Mouse (Mus musculus): ENCODE measurements at regions not wholly inside any gene's neighbourhood (a gene's known extent, or its start where the extent isn't known, plus 50 kb on each side); places are given as distances from the start of the nearest gene placed in this dataset.

DNA sequence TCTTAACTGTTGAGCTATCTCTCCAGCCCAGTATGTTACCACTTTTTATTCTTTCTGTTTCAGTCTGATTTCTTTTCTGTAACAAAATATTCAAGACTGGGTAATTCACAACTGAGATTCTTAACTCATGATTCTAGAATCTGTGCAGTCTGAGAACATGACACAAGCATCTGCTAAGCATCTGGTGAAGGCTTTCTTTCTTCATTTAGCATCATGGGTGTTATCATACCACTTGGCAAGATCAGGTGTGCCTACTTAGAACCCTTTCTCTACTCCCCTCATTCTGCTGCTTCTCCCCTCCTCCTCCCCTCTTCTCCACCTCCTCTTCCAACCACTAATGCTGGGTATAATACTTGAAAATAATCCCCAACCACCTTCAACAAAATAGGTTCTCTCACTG is 62.1 kb upstream of the Pfn2 start:
- intact Hi-C loops (cut with DNase I), result no loop called here

DNA sequence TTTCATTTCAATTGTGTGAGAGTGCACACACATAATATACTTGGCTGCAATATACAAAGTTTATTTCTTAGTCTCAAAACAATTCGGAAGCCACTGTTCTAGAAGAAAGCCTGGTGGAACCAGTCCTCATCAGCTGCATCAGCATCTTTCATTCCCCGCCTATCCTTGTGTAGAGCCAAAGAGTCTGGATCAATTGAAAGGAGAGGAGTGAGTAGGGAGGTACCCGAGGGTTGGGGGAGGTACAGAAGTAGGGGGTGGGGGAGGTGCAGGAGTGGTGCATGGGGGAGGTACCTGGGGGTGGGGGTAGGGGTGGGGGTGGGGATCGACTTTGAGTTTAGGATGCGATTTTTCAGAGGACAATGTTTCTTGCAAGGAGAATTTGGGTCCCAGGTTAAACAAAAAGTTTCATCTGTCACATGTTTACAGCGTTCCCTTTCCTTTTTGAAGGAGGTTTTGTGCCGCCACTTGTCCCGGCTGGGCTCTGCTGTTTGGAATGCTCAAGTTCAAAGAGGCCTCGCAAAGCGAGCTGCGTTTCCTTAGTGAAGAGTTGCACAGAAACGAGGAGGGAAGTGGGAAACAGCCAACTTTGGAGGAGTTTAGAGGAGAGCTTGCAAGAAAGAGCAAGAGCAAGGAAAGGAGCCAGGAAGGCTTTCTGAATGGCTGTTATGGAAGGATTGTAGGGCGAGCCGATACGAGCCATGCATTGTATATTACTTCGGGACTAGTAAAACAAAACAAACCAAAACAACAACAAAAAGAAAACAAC is 64.1 kb upstream of the Pfn2 start:
- no peak for DNase-seq (ENCODE audit: low spot score)
- intact Hi-C loops (cut with DNase I), result no loop called here

More for the DNA sequence above, 62.1 kb upstream of the Pfn2 start:
- no peak for DNase-seq (ENCODE audit: low spot score)

DNA sequence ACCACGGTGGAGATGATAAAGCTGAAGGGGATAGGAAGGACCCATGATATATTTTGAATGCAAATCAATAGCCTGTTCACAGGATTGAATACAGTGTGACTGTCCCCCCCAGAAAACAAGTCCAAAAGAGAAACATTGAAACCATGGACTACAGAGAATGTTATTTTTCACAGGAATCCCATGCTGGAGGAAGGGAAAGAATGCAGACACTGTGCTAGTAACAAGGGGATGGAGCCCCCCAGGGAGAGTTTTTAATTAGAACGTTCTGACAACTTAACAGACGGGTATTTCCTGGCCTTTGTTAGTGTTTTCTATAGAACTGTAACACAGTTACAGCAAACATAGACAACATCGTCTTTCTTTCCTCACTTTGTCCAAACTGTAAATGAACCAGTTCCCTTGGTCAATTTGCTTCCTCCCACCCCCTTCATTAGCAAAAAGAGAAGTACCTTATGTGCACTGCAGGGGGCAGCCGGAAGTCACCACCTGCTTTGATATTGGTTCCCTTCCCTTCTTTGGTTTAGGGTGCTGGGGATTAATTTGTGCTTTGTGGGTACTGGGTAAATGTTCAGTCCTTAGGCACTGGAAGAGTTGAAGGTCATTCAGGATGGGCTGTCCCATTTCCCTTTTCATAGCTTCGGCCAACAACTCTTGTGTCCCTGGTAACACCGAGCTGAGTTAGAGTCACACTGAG is 64.9 kb upstream of the Pfn2 start:
- intact Hi-C loops (cut with DNase I), result no loop called here
- DNase-seq (ENCODE audit: low spot score), result no peak

DNA sequence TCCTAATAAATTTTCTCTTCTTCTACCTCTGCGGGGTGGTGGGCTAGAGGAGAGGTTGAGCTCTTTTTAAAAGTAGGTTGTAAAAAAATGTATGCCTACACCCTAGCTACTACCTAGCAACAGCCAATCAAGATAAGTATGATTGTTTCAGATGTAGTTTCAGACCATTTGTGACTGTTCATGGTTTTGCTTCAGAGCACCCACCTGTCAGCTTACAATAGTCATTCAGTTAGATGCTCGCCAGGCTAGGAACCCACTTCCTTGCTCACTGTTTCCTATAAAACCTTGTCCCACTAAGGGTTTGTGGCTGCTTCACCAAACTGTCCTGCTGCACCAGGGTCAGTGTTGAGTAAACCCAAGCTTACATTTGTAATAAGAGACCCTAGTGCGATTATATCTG is 66.8 kb upstream of the Pfn2 start:
- no peak for DNase-seq (ENCODE audit: low spot score)
- intact Hi-C loops (cut with DNase I), result no loop called here

DNA sequence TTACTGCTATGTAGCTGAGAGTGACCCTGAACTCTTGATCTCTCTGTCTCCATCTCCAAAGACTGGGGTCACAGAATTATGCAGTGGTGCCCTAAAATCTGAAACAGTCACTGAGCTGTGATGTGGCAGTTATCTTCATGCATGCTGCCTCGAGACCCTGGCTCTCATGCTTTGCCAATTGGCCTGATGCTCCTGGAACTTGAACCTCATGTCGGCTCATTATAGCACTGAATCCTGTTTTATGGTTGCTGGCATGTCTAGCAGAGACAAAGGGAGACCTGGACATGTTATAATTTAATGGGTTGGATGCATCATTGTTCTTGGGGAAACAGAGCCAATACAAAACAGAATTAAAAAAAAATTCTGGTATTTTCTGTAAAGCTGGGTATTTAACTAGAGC is 71.0 kb upstream of the Pfn2 start:
- intact Hi-C loops (cut with DNase I), result no loop called here
- no peak for DNase-seq (ENCODE audit: low spot score)

DNA sequence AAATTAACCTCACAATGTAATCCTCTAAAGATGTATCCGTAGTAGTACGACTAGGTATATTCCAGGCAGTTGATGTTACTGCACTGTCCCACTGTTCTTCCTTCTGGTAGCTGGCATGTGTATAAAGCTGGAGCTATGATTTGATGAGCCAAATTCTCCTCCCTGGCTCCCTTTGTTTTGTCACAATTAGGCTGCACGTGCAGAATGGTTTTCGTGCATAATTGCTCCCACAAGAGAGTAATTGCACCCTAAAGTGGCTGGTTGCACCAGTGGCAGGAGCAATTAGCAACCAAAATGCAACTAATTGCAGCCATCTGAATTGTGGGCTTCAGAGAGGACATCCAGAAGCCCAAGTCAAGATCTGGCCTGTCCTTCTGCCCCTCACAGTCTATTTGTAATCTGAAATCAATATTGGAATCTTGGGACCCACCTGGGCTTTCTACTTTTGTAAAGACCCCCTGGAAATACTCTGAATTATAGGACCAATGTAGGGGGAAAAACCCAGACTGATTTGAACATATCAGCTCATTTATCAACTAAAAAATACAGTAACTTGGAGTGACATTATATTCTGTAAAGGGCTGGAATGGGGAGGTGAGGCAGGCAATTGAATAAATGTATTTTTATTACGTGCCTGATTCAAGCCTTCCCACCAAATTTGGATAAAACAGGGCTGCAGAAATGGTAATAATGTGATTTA is 71.7 kb upstream of the Pfn2 start:
- intact Hi-C loops (cut with DNase I), result no loop called here
- no peak for DNase-seq (ENCODE audit: low spot score)

DNA sequence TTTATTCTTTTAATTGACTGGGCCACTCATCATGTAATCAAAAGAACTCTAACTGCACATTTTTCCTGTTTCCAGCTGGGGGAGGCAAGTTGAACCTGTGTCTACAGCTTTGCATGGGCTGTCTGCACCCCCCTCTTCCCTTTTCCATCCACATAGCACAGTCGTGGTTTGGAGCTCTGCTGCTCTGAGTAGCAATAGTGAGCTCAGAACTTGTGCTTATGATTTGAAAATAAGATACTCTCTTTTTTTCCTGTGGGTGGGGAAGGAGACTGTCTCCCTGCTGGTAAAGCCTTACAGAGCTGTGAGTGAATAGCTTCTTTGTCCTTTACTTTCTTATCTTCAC is 72.2 kb upstream of the Pfn2 start:
- intact Hi-C loops (cut with DNase I), result no loop called here

DNA sequence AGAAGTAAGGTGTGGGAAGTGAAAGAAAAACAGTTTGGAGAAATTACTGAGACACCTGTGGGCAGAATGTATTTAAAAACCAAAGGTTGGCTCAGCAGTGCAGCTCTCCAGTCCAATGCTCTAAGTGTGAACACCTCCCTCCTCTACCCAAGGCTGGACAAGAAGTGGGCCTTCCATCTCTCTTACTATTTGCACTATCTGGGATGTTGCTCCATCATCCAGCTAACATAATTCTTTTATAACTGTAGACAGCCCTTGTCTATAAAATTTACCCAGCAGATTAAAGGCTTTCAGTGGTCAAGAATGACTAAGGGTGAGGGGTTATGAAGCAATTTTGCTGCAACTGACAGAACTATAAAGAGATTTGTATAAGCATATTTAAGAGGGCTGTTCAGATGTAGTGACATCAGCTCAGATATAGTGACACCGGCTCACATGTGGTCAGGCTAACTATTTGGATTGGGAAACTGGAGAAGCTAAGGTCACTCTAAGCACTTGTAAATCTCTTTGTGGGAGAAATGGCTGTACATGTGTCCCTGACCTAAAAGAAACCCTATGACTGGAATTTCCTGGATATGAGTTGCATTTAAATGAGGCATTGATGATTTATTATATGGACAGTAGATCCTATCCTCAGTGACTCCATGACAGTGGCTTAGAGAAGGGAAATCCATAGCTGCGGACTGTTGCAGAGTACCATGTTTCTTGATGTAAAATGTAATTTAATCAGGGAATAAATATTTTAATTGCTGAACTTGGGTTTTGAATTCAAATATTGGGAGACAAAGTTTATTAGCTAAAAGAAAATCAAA is 73.4 kb upstream of the Pfn2 start:
- intact Hi-C loops (cut with DNase I), result no loop called here

More for the DNA sequence above, 72.2 kb upstream of the Pfn2 start:
- no peak for DNase-seq (ENCODE audit: low spot score)

DNA sequence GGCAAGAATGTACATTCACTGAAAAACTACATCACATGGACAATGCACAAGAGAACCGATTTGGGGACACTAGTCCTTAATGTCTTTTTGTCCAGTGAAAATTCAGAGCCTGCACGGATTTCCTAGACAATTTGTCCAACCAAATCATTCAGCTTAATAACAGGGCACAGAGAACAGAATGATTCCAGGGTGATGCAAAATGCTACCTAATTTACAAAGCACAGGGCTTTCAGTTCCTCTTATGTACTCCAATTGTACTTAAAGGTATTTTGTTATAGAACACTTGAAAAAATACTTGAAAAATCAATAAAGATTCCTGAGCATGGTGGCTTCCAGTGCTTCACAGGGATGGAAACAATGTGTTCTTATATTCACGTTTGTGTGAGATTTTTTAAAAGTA is 75.2 kb upstream of the Pfn2 start:
- intact Hi-C loops (cut with DNase I), result no loop called here
- no peak for DNase-seq (ENCODE audit: low spot score)

More for the DNA sequence above, 73.4 kb upstream of the Pfn2 start:
- no peak for DNase-seq (ENCODE audit: low spot score)

DNA sequence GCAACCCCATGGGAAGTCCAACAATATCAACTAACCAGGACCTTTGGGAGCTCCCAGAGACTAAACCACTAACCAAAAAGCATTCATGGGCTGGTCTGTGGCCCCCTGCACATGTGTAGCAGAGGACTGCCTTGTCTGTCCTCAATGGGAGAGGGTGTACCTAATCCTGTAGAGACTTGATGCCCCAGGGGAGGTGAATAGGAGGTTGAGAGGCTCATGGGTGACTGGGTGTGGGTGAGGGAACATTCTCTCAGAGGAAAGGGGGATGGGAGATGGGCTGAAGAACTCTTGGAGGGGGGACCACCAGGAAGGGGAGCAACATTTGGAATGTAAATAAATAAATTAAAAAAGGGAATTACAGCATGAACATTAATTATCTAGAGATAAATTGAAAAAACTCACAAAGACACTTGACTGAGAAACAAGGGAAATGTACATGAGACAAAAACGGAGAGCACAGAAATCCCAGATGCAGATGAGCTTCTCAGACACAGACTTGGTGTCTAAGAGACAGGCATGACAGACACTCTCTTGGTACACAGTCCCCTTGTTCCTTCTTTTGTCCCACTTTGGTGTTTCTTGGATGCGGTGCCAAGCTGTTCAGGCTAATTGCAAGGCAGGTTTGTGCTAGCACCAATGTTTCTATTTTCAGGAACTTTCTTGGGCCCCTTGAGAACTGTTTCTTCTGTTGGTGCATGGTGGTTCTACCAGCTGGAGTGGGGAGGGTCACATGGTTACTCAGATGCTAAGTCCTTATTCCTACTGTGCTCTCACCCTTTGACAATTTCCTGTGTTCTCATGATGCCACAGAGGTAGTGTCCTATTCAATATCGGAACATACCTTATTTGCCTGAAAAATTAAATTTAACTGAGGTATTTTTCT is 85.0 kb upstream of the Pfn2 start:
- intact Hi-C loops (cut with DNase I), result no loop called here
- DNase-seq (ENCODE audit: low spot score), result no peak

DNA sequence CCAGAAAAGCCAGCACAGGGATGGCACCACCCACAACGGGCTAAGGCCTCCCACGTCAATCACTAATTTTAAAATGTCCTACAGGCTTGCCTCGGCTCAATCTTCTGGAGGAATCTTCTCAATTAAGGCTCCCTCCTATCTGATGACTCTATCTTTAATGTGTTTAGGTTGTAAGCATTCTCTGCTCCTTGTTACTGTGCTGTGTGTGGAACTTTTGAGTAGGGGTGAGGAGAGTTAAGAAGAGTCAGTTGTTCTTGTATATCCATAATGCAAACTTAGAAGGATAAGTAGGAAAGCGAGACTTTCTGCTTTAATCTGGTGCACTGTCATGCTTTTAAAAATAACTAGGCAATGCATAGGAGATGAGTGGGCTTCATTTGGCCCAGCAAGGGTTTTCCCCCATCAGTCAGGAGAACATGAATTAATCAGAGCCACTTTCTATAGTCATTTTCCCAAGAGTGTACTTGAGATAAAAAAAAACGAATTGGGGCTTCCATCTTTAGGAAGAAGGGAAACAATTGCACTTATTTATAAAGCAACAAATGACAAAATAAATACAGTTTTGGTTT is 87.2 kb upstream of the Pfn2 start:
- DNase-seq (ENCODE audit: low spot score), result no peak
- intact Hi-C loops (cut with DNase I), result no loop called here

DNA sequence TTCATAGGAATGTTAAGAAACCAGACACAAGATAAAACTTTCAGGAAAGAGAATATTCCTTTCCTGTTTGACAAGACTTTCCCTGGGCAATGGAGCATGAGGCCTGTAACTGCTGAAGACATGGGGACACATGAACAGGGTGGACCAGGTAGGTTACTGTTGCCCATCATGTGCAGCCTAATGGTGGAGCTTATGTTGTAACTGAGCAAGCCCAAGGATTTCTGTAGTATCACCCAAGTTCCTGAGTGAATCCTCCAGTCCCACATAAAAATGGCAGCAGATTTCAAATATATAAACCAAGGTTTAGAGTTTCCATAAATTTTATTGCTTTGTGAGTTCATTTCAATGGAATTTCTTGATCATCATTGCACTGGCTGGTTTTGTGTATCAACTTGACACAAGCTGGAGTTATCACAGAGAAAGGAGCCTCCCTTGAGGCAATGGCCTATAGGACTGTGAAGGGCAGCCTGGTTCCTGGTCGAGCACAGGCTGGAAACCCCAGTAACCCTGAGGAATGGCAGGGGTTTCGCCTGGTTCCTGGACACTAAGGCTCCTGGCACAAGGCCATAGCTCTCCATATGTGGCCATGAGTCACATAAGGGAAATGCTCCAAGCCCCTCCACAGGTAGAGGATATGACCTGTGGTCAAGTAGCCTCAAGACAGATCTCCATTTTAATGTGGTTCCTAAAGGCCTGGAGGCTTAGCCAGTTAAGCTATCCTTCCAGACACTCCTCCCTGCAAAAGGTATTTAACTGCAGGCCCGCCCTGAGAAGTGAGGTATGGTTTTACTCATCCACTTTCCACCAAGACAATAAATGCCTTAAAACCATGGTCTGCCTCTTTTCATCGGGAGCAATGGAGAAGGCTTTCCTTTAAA is 92.9 kb upstream of the Pfn2 start:
- intact Hi-C loops (cut with DNase I), result no loop called here
- no peak for DNase-seq (ENCODE audit: low spot score)

DNA sequence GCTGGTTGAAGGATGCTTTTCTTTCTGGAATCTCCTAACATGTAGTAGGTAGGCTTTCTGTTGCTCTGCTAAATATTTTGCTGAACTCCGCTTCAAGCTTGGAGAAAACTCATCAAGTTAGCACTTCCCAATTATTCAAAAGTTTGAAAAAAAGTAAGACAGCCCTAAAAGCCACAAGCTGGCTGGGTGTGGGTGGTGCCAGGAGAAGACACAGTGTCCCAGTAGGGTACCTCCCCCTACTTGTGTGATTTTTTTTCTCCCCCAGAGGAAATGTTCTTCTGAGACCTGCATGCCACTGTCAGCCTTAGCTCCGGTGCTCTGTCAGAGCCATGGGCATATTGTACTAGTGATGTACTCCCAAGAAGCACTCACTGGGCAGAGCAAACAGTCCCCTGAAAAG is 96.8 kb upstream of the Pfn2 start:
- intact Hi-C loops (cut with DNase I), result no loop called here
- DNase-seq (ENCODE audit: low spot score), result no peak

DNA sequence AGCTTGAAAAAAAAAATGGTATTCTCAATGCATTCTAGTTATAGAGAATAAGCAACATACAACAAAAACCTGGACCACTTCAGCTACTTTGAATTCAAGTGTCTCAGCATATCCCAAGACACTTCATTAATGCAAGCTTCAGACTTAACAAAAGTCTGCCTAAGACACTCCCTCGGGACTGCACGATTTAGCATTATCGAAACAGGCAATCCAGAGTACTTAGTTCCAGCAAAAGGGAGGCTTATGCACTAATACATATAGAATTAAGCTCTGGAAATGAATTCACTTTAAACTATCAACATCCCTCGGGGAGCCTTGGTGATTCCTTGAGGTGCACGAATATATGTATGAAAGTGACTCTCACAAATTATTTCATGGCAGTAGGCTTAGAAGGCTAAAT is 97.9 kb upstream of the Pfn2 start:
- DNase-seq (ENCODE audit: low spot score), result no peak
- intact Hi-C loops (cut with DNase I), result no loop called here

DNA sequence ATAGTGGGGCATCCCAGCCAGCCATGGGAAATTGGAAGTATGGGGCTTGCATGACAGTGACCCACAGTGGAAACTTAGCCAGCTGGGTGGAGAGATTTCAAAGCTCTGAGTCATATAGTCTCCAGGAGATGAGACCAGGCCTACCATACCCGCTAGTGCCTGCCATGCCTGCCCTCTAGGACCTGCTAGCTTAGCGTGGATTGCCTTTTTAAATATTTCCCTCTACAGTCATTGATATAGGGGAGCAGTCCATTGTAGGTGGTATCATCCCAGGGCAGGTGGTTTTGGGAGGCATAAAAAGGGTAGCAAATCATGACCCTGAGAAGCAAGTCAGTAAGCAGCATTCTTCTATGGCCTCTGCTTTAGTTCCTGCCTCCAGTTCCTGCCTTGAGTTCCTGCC is 99.5 kb upstream of the Pfn2 start:
- intact Hi-C loops (cut with DNase I), result no loop called here

DNA sequence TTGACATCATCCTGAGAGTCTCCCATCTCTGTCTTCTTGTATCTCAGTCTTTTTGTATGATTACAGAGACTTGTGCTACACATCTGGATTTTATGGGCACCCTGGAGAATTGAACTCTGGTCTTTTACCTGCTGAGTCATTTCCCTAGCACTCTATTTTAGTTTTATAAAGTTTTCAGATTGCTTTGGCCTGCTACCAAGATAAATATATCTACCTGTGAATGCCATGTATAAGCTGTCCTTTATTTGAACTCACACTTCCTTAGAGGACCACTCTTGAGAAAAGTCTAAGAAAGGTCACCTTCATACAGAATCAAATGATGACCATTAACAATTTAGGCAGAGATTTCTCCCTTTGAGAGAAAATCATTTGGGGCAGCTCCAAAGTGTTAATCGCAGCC is 100.8 kb upstream of the Pfn2 start:
- no peak for DNase-seq (ENCODE audit: low spot score)
- intact Hi-C loops (cut with DNase I), result no loop called here

More for the DNA sequence above, 99.5 kb upstream of the Pfn2 start:
- DNase-seq (ENCODE audit: low spot score), result no peak

DNA sequence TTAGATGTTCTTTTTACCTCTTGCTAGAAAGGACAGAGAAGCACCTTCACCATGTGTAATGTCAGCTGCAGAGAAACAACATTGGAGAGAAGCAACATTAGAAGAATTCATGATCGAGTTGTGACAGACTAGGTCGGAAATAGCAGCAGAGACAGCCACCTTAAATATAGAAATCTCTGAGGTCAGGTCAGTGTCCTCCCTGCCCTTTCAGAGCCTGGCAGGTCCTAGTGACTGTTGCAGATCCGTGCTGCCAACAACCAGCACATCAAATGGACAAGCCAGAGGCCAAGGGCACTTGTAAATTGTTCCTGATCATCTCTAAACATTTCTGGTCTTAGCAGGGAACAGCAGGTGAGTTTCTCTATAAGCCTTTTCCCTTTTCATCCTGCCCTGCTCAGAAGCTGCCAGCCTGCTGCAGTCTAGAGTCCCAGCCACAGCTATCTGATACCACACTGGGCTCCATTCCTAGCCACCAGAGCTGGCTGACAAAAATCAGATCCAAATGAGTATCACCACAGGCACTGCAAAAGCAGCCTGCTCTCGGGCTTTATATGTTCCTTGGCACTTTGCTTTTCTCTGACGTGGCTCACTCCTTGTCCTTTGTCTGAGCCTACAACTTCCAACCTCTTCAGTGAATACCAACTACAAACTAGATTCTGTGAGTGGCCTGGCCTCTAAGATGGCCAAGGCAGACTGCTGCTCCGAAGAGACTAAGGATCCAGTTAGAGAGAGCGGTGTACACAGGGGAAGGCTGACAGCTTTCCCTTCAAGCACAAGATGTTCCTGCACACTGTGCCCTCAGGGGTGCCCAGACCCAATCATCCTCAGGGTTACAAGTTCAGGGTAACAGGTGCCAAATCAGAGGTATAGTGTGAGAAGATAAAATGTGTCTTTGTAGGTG is 102.8 kb upstream of the Pfn2 start:
- intact Hi-C loops (cut with DNase I), result no loop called here
- DNase-seq (ENCODE audit: low spot score), result no peak

Data from heart, postnatal 25 days (tissue).